Comparison of ENCODE assay signal across 16 mouse cellular contexts in genomic region chr17:49971057-49971456, GRCm38 (mm10).
"Had no signal": no experiment of that assay in that cellular context is flagged by ENCODE, and none has a peak within 500 bp of the region (broad histone marks: within the 10 kb centered on the region; RNA-seq: fewer than 3 reads in every experiment).

No protein-coding gene starts in this region.

- H3K4me2 ChIP-seq: liver, embryonic 13.5 days; lung, embryonic 14.5 days; midbrain, embryonic 13.5 days; neural tube, embryonic 12.5 days; neural tube, embryonic 15.5 days had no signal

- DNase-seq: kidney, adult 2 months; kidney, postnatal 10 days; kidney, postnatal 36 days; layer of hippocampus, postnatal 36 days; liver, embryonic 13.5 days; lung, embryonic 14.5 days; thymus, adult 2 months; thymus, postnatal 14 days; thymus, postnatal 4 days had no signal

- H3K9ac ChIP-seq: liver, embryonic 13.5 days; lung, embryonic 14.5 days; midbrain, embryonic 13.5 days; neural tube, embryonic 12.5 days; neural tube, embryonic 15.5 days had no signal

- H3K4me1 ChIP-seq: midbrain, embryonic 13.5 days; neural tube, embryonic 12.5 days had no signal

- H3K9me3 ChIP-seq: liver, embryonic 13.5 days; midbrain, embryonic 13.5 days had no signal

- H3K36me3 ChIP-seq: liver, embryonic 13.5 days; midbrain, embryonic 13.5 days; neural tube, embryonic 12.5 days; neural tube, embryonic 15.5 days had no signal

- H3K27me3 ChIP-seq: liver, embryonic 13.5 days; midbrain, embryonic 13.5 days; neural tube, embryonic 12.5 days; neural tube, embryonic 15.5 days had no signal

- ATAC-seq: lung, postnatal 0 days; midbrain, embryonic 13.5 days had no signal

- H3K27ac ChIP-seq: left cerebral cortex, adult 2 months; liver, embryonic 13.5 days; macrophage; midbrain, embryonic 13.5 days; neural tube, embryonic 12.5 days; neural tube, embryonic 15.5 days; stomach, postnatal 0 days had no signal

- H3K4me3 ChIP-seq: left cerebral cortex, adult 2 months; liver, embryonic 13.5 days; midbrain, embryonic 13.5 days; neural tube, embryonic 12.5 days; neural tube, embryonic 15.5 days had no signal
